Mouse (Mus musculus): Measurements from ENCODE around the gene Ccdc146. TPM values are rescaled to one million over a fixed set of nuclear protein-coding genes. Genes with fewer than 3 reads are reported as not detected.
A peak's percentile ranks its signal among the peaks of the same experiment; 100 is the strongest.

Ccdc146 gene
- polyA plus RNA-seq, 1 experiment = not detected

GRCm38 (mm10) chr5:21331656-21332055, 92.8 kb downstream of the Ccdc146 start:
- peak overlapping the region; percentile 64 for H3K27ac ChIP-seq (ENCODE audit: insufficient read depth, low read depth, low read length)
- no peak overlapping the region for H3K4me3 ChIP-seq (ENCODE audit: low read depth, low read length)
- WGBS = 20% methylated on average over 5 of the region's 5 CpGs
- H3K4me1 ChIP-seq (ENCODE audit: control insufficient read depth, insufficient read depth, insufficient read length, low read length) = peaks cover 6% of the 10 kb centered on the region; the same call in 1 of the 2 replicates
- H3K36me3 ChIP-seq (ENCODE audit: control insufficient read depth, insufficient read depth, low read length) = no peaks in the 10 kb centered on the region
- TF ChIP-seq POLR2A (IDR thresholded peaks at IDR 0.05; ENCODE audit: low read depth, low read length) (no peak), CTCF (IDR thresholded peaks at IDR 0.05; ENCODE audit: extremely low read depth, insufficient read length, insufficient replicate concordance, low read depth, low read length) (no peak)
- H3K27me3 ChIP-seq (ENCODE audit: control insufficient read depth, insufficient read depth, low read length) = no peaks in the 10 kb centered on the region

DNA sequence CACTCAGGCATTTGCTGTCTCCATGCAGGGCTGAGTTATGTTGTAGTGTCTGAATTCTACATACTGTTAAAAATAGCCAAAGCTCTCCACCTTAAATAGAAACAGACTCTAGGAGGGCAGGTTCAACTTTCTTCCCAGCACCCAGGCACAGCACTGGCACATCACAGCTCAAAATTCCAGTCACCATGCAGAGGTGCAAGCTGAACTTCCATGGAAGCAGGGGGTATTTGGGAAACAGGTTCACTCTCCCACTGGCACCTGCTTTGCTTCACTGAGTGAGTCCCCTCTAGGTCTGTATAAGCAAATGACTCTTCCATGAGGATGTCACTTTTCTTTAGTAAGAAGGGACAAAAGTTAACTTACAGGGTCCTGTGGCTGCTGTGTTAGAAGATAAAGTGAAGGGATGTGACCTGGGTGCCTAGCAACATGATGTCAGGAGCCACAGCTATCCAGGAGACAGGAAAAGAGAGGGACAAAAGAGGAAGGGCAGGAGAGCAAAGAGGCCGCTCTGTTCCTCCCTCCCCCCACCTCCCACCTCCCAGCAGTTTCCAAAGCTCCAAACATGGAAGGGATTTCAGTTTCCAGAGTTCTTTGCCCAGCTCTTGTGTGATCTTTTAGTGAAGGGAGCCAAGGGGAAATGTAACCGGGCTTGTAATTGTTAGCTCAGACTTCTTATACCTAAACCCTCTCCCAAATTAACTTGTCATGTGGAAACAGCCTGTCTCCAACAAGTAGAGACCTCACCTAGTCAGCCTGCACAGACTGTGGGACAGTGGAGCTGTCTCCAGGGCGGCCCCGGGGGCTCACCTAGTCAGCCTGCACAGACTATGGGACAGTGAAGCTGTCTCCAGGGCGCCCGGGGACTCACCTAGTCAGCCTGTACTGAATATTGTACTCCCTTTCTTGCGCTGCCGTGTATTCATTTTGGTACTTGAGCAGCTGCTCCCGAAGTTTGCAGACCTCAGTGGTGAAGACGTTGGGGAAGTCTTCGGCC, 94.5 kb downstream of the Ccdc146 start:
- no peak overlapping the region for H3K4me3 ChIP-seq (ENCODE audit: low read depth, low read length)
- TF ChIP-seq POLR2A (IDR thresholded peaks at IDR 0.05; ENCODE audit: low read depth, low read length) (no peak), CTCF (IDR thresholded peaks at IDR 0.05; ENCODE audit: extremely low read depth, insufficient read length, insufficient replicate concordance, low read depth, low read length) (no peak)
- peak overlapping the region; percentile 33; the same call in 1 of the 2 replicates for H3K27ac ChIP-seq (ENCODE audit: insufficient read depth, low read depth, low read length)
- no peaks in the 10 kb centered on the region for H3K27me3 ChIP-seq (ENCODE audit: control insufficient read depth, insufficient read depth, low read length)
- H3K36me3 ChIP-seq (ENCODE audit: control insufficient read depth, insufficient read depth, low read length) = no peaks in the 10 kb centered on the region
- WGBS = 79% methylated on average over 11 of the region's 11 CpGs
- H3K4me1 ChIP-seq (ENCODE audit: control insufficient read depth, insufficient read depth, insufficient read length, low read length) = peaks cover 6% of the 10 kb centered on the region; the same call in 1 of the 2 replicates

DNA sequence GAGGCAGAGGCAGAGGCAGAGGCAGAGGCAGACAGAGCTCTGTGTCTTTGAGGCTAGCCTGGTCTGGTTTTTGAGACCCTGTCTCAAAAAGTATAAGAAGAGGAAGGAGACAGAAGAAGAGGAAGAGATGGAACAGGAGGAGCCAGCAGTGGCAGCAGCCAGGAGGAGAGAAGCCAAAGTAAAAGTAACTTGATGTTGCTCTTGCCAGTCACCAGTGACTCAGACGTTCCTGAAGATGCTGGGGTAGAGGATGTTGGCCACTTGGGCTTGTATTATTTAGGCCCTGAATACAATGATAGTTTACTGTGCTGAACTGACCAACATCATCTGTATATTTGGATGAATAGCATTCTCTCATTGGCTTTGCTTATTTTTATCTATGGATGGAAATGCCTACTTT, 95.9 kb downstream of the Ccdc146 start:
- Histone ChIP-seq H3K36me3 (ENCODE audit: control insufficient read depth, insufficient read depth, low read length) (no peaks in the 10 kb centered on the region), H3K27me3 (ENCODE audit: control insufficient read depth, insufficient read depth, low read length) (no peaks in the 10 kb centered on the region), H3K4me1 (ENCODE audit: control insufficient read depth, insufficient read depth, insufficient read length, low read length) (peaks cover 6% of the 10 kb centered on the region; the same call in 1 of the 2 replicates), H3K4me3 (ENCODE audit: low read depth, low read length) (no peak overlapping the region), H3K27ac (ENCODE audit: insufficient read depth, low read depth, low read length) (no peak overlapping the region)
- TF ChIP-seq POLR2A (IDR thresholded peaks at IDR 0.05; ENCODE audit: low read depth, low read length) (no peak), CTCF (IDR thresholded peaks at IDR 0.05; ENCODE audit: extremely low read depth, insufficient read length, insufficient replicate concordance, low read depth, low read length) (no peak)
- 75% methylated on average over 1 of the region's 1 CpGs for WGBS

GRCm38 (mm10) chr5:21326494-21326893, 98.0 kb downstream of the Ccdc146 start:
- TF ChIP-seq POLR2A (IDR thresholded peaks at IDR 0.05; ENCODE audit: low read depth, low read length) (no peak), CTCF (IDR thresholded peaks at IDR 0.05; ENCODE audit: extremely low read depth, insufficient read length, insufficient replicate concordance, low read depth, low read length) (peak; percentile 93; the same call in 1 of the 2 replicates)
- H3K36me3 ChIP-seq (ENCODE audit: control insufficient read depth, insufficient read depth, low read length) = no peaks in the 10 kb centered on the region
- H3K27me3 ChIP-seq (ENCODE audit: control insufficient read depth, insufficient read depth, low read length) = no peaks in the 10 kb centered on the region
- WGBS = 12% methylated on average over 1 of the region's 1 CpGs
- no peak overlapping the region for H3K4me3 ChIP-seq (ENCODE audit: low read depth, low read length)
- no peak overlapping the region for H3K27ac ChIP-seq (ENCODE audit: insufficient read depth, low read depth, low read length)
- H3K4me1 ChIP-seq (ENCODE audit: control insufficient read depth, insufficient read depth, insufficient read length, low read length) = no peaks in the 10 kb centered on the region

- WGBS = 72% methylated on average over 2 of the region's 2 CpGs
- Histone ChIP-seq H3K4me3 (ENCODE audit: low read depth, low read length) (no peak overlapping the region), H3K27me3 (ENCODE audit: control insufficient read depth, insufficient read depth, low read length) (no peaks in the 10 kb centered on the region), H3K27ac (ENCODE audit: insufficient read depth, low read depth, low read length) (no peak overlapping the region), H3K4me1 (ENCODE audit: control insufficient read depth, insufficient read depth, insufficient read length, low read length) (no peaks in the 10 kb centered on the region), H3K36me3 (ENCODE audit: control insufficient read depth, insufficient read depth, low read length) (no peaks in the 10 kb centered on the region)
- TF ChIP-seq POLR2A (IDR thresholded peaks at IDR 0.05; ENCODE audit: low read depth, low read length) = no peak
- TF ChIP-seq CTCF (IDR thresholded peaks at IDR 0.05; ENCODE audit: extremely low read depth, insufficient read length, insufficient replicate concordance, low read depth, low read length) = no peak
These were observed 104.3 kb downstream of the Ccdc146 start for GRCm38 (mm10) chr5:21320138-21320537.

DNA sequence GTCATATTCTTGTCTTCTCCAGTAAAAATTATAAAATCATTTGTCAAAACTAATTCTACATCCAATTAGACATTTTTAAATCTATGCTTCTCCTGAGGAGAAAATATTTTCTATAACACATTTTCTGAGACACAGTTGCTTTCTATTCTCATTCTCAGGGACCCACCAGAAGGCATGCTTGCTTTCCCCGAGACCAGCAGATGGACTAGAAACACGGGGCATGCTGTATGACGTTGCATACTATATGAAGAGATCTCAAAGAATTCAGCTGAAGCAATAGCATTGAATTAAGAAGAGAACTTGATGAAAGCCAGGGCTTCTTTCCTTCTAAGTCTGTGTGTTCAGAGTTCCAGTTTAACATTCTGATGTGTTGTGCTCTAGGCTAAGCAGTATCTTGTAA, 109.8 kb downstream of the Ccdc146 start:
- Histone ChIP-seq H3K27me3 (ENCODE audit: control insufficient read depth, insufficient read depth, low read length) (no peaks in the 10 kb centered on the region), H3K4me3 (ENCODE audit: low read depth, low read length) (no peak overlapping the region), H3K36me3 (ENCODE audit: control insufficient read depth, insufficient read depth, low read length) (no peaks in the 10 kb centered on the region), H3K4me1 (ENCODE audit: control insufficient read depth, insufficient read depth, insufficient read length, low read length) (no peaks in the 10 kb centered on the region), H3K27ac (ENCODE audit: insufficient read depth, low read depth, low read length) (no peak overlapping the region)
- TF ChIP-seq POLR2A (IDR thresholded peaks at IDR 0.05; ENCODE audit: low read depth, low read length) = no peak
- TF ChIP-seq CTCF (IDR thresholded peaks at IDR 0.05; ENCODE audit: extremely low read depth, insufficient read length, insufficient replicate concordance, low read depth, low read length) = no peak
- 84% methylated on average over 3 of the region's 3 CpGs for WGBS

GRCm38 (mm10) chr5:21307165-21307564, 117.3 kb downstream of the Ccdc146 start:
- H3K4me1 ChIP-seq (ENCODE audit: control insufficient read depth, insufficient read depth, insufficient read length, low read length) = no peaks in the 10 kb centered on the region
- H3K27me3 ChIP-seq (ENCODE audit: control insufficient read depth, insufficient read depth, low read length) = no peaks in the 10 kb centered on the region
- 80% methylated on average over 5 of the region's 5 CpGs for WGBS
- H3K4me3 ChIP-seq (ENCODE audit: low read depth, low read length) = no peak overlapping the region
- no peak overlapping the region for H3K27ac ChIP-seq (ENCODE audit: insufficient read depth, low read depth, low read length)
- TF ChIP-seq POLR2A (IDR thresholded peaks at IDR 0.05; ENCODE audit: low read depth, low read length) = no peak
- TF ChIP-seq CTCF (IDR thresholded peaks at IDR 0.05; ENCODE audit: extremely low read depth, insufficient read length, insufficient replicate concordance, low read depth, low read length) = no peak
- H3K36me3 ChIP-seq (ENCODE audit: control insufficient read depth, insufficient read depth, low read length) = no peaks in the 10 kb centered on the region
